Mouse (Mus musculus) large intestine, adult 2 months (tissue): ENCODE measurements around the gene Dlst. TPM values are rescaled to one million over a fixed set of nuclear protein-coding genes. Genes with fewer than 3 reads are reported as not detected.
A peak's percentile ranks its signal among the peaks of the same experiment; 100 is the strongest.

Experiments used
- DNase-seq: peaks from one replicate; pipeline ENCODE4 v3.0.0-alpha.2; 2012; ENCODE audit warnings: low read depth, low spot score
- WGBS: fragments of 180-500 bp; shearing (Covaris S2); methylation state at CpG from one replicate; pipeline ENCODE4 v1.1.7; 2018; 5-methylcytosine and 5-hydroxymethylcytosine counted together
- polyA plus RNA-seq: library from polyadenylated mRNA; depleted of rRNA; stranded (reverse); fragments of >200 nt; gene quantifications from 2 replicates; pipeline ENCODE4 v1.2.3, GENCODE M21; 2012; rRNA removed

The Dlst gene
- 134 and 207 TPM in 2 replicates for polyA plus RNA-seq

GRCm38 (mm10) chr12:85110698-85111592 lies at the start of gene Dlst, which contains the start of gene Prox2:
Gene Dlst, plus strand, starts transcription at chr12:85110833.
Gene Prox2, minus strand, starts transcription at chr12:85110759.
- WGBS = under 1% methylated on average over 83 of the region's 83 CpGs
- peak; percentile 32 for DNase-seq

GRCm38 (mm10) chr12:85071043-85071442 lies 39.6 kb upstream of the Dlst start:
- no peak for DNase-seq

- no peak for DNase-seq
- 89% methylated on average over 3 of the region's 3 CpGs for WGBS
These were observed 33.5 kb upstream of the Dlst start for GRCm38 (mm10) chr12:85077100-85077499.

- no peak for DNase-seq
- WGBS = 60% methylated on average over 2 of the region's 2 CpGs
These were observed 26.4 kb upstream of the Dlst start for GRCm38 (mm10) chr12:85084257-85084656.

- 72% methylated on average over 4 of the region's 4 CpGs for WGBS
- no peak for DNase-seq
These were observed 25.7 kb upstream of the Dlst start for GRCm38 (mm10) chr12:85084941-85085340.

- 93% methylated on average over 12 of the region's 12 CpGs for WGBS
- no peak for DNase-seq
These were observed 22.8 kb upstream of the Dlst start for GRCm38 (mm10) chr12:85087845-85088244.

GRCm38 (mm10) chr12:85091190-85091589 lies 19.4 kb upstream of the Dlst start:
- DNase-seq = no peak
- 86% methylated on average over 3 of the region's 3 CpGs for WGBS

- 9% methylated on average over 3 of the region's 3 CpGs for WGBS
- peak; percentile 36 for DNase-seq
These were observed 18.4 kb upstream of the Dlst start for GRCm38 (mm10) chr12:85092214-85092613.

GRCm38 (mm10) chr12:85094010-85094409 lies 16.6 kb upstream of the Dlst start:
- DNase-seq = peak; percentile 24
- 6% methylated on average over 14 of the region's 14 CpGs for WGBS

GRCm38 (mm10) chr12:85094706-85095105 lies 15.9 kb upstream of the Dlst start:
- DNase-seq = no peak
- 66% methylated on average over 10 of the region's 10 CpGs for WGBS

- 87% methylated on average over 11 of the region's 11 CpGs for WGBS
- no peak for DNase-seq
These were observed 15.5 kb upstream of the Dlst start for GRCm38 (mm10) chr12:85095146-85095545.

- DNase-seq = no peak
- WGBS = 87% methylated on average over 7 of the region's 7 CpGs
These were observed 14.8 kb upstream of the Dlst start for GRCm38 (mm10) chr12:85095859-85096258.

- WGBS = 68% methylated on average over 14 of the region's 14 CpGs
These were observed 9.6 kb upstream of the Dlst start for GRCm38 (mm10) chr12:85101001-85101400.

GRCm38 (mm10) chr12:85101521-85102106 lies 9.0 kb upstream of the Dlst start:
- WGBS = 86% methylated on average over 5 of the region's 5 CpGs
- no peak for DNase-seq

More at GRCm38 (mm10) chr12:85101001-85101400, 9.6 kb upstream of the Dlst start:
- no peak for DNase-seq

- WGBS = 38% methylated on average over 8 of the region's 8 CpGs
- DNase-seq = no peak
These were observed 7.5 kb upstream of the Dlst start for GRCm38 (mm10) chr12:85103096-85103495.

GRCm38 (mm10) chr12:85104789-85105188 lies 5.8 kb upstream of the Dlst start:
- 78% methylated on average over 8 of the region's 8 CpGs for WGBS

GRCm38 (mm10) chr12:85106292-85106691 lies 4.3 kb upstream of the Dlst start:
- DNase-seq = no peak
- WGBS = 49% methylated on average over 8 of the region's 8 CpGs

More at GRCm38 (mm10) chr12:85104789-85105188, 5.8 kb upstream of the Dlst start:
- no peak for DNase-seq

GRCm38 (mm10) chr12:85108643-85109042 lies 2.0 kb upstream of the Dlst start:
- no peak for DNase-seq
- 80% methylated on average over 3 of the region's 3 CpGs for WGBS

GRCm38 (mm10) chr12:85109426-85109825 lies 1.2 kb upstream of the Dlst start:
- 33% methylated on average over 4 of the region's 4 CpGs for WGBS
- DNase-seq = peak; percentile 4

- peak; percentile 21 for DNase-seq
- WGBS = 7% methylated on average over 18 of the region's 18 CpGs
These were observed 479 bp upstream of the Dlst start for GRCm38 (mm10) chr12:85110011-85110697.
